10 mouse cellular contexts compared by ENCODE assay signal in the genomic region with DNA sequence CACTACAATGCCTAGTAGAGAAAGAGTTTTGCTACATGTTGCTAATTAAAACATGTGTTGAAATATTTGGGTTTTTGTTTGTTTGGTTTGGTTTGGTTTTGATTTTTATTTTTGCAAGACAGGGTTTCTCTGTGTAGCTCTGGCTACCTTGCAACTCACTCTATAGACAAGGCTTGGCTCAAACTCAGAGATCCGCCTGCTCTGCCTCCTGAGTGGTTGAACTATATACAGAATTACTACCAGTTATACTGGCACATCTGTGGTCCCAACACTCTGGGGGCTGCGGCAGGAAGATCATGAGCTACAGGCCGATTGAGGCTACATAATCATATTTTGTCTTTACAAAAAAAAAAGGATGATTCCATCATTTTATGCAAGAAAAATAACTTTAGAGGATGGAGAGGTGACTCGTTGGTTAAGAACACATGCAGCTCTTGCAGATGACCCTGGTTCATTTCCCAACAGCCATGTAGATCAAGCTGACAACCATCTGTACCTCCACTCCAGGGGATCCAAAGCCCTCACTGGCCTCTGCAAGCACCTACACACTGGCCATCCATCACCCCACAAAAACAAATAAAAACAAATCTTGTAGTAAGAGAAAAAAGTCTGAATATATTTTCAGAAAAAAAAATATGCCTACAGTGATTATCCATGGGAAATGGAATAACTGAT.
"Had no signal": no experiment of that assay in that cellular context is flagged by ENCODE, and none has a peak within 500 bp of the region (broad histone marks: within the 10 kb centered on the region; RNA-seq: fewer than 3 reads in every experiment).

No protein-coding gene starts in this region.

- DNase-seq: kidney, postnatal 36 days; lung, adult 2 months; lung, postnatal 10 days; lung, postnatal 4 days; midbrain, embryonic 14.5 days; retina, postnatal 1 day; right cerebral cortex, postnatal 4 days; spleen, adult 18-20 months; thymus, adult 2 months; thymus, postnatal 25 days had no signal
